Mouse (Mus musculus) testis, postnatal 14 days (tissue): ENCODE results near the gene Osbpl10.

Experiments used
- DNase-seq: peaks from one replicate; pipeline ENCODE4 v3.0.0; 2021; ENCODE audit warnings: low spot score

Gene Osbpl10

GRCm38 (mm10) chr9:114982689-114983360 is 4.5 kb downstream of the Osbpl10 start, which contains the start of gene Rps27rt:
Gene Rps27rt, minus strand, starts transcription at chr9:114982739.
- no peak for DNase-seq

GRCm38 (mm10) chr9:114985741-114986140 is 7.4 kb downstream of the Osbpl10 start:
- peak; percentile 60 for DNase-seq

DNA sequence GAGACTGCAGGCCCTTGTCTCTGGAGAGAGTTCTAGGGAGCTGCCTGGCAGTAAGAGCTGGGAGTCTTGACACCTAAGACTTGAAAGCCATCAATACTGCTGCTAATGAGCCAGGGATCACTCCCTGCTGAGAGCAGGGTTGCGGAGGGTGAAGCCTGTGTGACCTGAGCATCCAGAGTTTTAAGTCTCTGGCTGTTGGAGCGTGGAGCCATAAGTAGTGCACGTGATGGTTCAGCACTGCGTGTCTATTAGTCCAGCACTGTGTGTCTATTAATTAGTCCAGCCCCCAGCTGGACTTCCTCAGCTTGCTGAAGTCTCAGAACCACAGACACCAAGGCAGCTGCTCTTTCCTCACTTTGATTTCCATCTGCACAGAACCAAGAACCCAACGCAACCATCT is 8.0 kb downstream of the Osbpl10 start:
- no peak for DNase-seq

GRCm38 (mm10) chr9:114988029-114988428 is 9.7 kb downstream of the Osbpl10 start:
- DNase-seq, result no peak

DNA sequence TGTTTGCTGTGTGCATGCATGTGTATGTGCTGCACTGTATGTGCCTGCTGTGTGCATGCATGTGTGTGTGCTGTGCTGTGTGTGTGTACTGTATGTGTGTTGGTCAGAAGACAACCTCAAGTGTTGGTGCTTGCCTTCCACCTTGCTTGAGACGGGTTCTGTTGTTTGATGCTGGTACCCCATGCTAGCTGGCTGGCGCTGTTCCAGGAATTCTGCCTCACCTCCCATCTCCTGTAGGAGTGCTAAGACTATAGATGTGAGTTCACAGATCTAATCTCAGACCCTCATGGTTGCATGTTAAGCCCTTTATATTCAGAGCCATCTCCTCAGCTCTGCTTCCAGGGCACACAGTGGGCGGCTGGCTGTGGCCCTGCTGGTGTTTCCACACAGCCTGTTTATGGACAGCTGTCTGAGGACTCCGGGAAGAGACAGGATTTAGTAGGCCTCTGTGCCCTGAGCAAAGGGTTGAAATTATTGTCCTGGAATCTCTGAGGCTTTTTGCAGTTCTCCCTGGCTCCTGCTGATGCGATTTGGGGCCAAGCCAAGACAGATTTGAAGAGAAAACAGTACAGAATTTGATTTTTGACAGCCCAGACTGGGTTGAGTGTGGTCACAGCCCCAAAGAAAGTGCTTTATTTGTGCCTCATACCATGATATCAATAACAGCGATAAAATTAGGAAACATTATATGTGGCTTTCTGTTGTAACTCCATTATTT is 10.4 kb downstream of the Osbpl10 start:
- no peak for DNase-seq

GRCm38 (mm10) chr9:114990421-114990820 is 12.1 kb downstream of the Osbpl10 start:
- DNase-seq, result no peak

DNA sequence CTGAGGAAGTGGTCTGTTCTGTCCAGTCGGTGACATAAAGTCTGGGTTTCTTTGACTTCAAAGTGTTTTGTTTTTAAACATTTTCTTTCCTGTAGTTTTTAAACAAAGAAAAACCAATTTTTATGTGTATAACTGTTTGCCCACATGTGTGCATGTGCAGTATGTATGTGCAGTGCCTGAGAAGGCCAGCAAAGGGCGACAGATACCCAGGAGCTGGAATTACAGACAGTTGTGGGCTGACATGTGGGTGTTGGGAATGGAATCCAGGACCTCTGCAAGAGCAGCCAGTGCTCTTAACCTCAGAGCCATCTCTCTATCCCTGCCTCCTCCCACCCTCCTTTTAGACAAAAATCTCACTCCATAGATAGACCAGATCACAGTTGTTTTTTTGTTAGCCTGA is 14.2 kb downstream of the Osbpl10 start:
- DNase-seq, result no peak

- no peak for DNase-seq
These were observed 16.9 kb downstream of the Osbpl10 start for GRCm38 (mm10) chr9:114995250-114995649.

DNA sequence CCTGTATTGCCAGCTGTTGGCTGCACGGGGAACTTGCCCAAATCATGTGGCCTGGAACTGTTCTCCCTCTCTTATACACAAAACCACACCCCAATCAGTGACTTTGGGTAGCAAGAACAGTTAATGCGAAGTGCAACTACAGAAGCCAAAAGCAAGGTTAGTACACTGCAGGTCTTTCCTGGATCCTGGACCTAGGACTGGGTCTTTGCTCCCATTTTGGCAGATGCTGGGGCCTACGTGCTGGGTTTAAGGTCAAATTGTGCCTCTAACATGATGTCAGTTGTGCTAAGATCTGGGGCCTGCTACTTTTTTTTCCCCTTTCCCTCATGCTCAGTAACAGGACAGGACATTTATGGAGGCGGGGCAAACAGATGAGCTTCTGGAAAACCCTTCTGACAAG is 17.3 kb downstream of the Osbpl10 start:
- no peak for DNase-seq

- no peak for DNase-seq
These were observed 18.1 kb downstream of the Osbpl10 start for GRCm38 (mm10) chr9:114996489-114996888.

DNA sequence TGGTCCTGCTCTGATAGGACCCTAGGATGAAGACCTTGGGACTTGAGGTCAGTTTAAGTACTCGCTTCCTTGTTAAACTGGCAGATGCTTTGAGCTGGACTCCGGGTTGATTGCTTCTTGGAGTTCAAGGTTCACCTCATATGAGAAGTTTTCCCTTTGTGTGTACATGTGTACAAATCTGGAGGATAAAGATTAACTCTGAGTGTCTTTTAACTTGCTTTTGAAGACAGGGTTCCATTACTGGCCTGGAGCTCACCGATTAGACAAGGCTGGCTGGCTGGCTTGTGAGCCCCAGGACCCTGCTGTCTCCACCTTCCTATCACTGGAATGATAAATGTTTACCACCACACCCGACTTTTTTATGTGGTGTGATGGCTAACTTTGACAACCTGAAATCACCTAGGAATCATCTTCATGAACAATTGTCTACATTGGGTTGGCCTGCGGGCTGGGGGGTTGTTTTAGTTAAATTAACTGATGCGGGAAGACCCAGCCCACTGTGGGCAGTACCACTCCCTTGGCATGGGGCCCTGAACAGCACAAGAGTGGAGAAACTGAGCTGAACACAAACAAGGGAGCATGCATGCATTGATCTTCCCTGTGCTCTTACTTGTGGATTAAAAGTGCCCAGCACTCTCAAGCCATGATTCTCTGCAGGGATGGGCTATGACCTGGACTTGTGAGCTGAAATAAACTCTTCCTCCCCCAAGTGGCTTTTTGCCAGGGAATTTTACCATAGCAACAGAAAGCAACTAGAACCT is 20.8 kb downstream of the Osbpl10 start:
- no peak for DNase-seq

GRCm38 (mm10) chr9:114999771-115000146 is 21.4 kb downstream of the Osbpl10 start:
- DNase-seq, result no peak

GRCm38 (mm10) chr9:115005446-115005845 is 27.1 kb downstream of the Osbpl10 start:
- DNase-seq, result no peak

DNA sequence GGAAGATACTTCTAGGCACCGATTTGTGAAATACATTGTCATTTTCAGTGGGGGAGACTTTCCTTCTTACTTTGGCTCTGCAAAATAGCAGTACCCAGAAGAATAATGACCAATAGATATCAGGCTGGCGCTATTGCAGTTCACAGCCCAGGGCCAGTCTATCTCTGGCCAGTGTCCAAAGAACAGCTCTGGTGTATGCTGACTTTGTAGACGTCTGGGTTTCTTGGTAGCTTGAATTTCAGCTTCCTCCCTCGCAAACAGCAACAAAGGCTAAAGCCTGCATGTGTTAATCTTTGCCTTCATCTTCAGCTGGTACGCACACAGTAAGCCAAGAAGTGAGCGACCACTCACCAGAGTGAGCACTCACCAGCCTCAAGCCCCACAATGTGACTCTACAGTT is 29.4 kb downstream of the Osbpl10 start:
- no peak for DNase-seq

DNA sequence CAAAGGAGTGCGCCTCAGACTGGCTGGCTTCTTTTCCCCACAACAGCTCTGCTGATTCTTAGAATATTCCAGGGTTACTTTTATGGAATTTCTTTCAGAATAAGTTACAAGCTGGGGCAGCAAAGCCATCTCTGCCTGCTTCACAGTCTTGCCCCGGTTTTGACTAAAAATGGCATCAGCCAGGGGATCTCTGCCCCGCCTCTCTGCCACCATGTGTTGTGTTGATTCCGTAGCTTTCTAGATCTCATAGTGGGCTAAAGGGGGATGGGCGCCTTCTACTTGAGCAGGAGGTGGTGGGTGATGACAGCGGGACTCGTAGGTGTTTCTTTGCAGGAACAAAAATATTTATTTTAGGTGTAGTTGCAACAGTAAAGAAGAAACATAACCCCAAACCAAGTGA is 29.8 kb downstream of the Osbpl10 start:
- DNase-seq, result no peak

GRCm38 (mm10) chr9:115012367-115012766 is 34.0 kb downstream of the Osbpl10 start:
- no peak for DNase-seq

DNA sequence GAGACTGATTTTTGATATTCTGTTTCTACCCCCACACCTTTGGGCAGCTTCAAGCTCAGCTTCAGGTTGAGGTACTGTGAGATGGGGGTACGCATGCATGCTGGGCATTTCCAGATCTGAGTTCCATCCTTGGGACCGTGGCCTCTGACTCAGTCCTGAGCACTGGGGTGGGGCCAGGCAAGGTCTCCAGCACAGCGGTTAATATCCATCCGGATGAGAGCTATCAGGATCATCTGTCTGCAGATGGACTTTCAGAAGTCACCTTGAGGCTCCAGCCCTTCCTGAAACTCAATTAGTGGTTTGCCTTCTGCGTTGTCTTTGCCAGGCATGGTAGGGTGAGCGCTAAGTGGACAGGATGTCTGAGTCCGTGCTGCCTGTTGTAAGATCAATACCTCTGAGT is 41.8 kb downstream of the Osbpl10 start:
- DNase-seq, result no peak

DNA sequence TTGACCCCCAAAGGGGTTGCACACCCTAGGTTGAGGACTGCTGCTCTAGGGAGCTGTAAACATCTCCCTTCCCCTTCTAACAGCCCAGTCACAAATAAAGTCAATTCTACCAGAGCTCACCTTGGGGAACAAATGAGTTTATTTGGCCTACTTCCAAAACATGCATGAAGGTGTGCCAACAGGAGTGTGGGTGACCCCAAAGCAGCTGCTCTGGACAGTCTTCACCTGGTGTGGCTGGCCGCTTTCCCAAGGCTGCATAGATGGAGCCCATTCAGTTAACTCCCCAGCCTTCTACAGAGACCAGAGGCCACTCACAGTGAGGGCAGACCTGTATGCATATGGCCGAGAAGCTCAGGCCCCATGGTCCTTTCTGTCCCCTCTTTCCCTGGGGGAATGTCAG is 43.0 kb downstream of the Osbpl10 start:
- no peak for DNase-seq

DNA sequence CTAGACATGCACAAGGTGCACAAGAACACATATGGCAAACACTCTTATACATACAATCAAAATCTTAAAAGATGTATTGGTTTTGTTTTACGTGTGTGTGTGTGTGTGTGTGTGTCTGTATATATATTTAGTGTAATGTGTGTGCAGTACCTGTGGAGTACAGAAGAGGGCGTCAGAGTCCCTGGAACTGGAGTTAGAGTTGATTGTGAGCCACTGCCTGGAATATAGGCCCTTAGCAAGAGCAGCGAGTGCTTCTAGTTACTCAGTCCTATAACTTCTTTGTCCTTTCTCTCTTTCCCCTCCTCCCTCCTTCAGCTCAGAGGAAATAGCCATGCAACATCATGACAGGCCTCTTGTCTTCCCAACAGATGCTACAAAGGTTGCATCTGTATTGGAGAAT is 44.8 kb downstream of the Osbpl10 start:
- DNase-seq, result no peak

GRCm38 (mm10) chr9:115023708-115024383 is 45.5 kb downstream of the Osbpl10 start:
- no peak for DNase-seq

- no peak for DNase-seq
These were observed 50.9 kb downstream of the Osbpl10 start for GRCm38 (mm10) chr9:115029307-115029706.

GRCm38 (mm10) chr9:115030581-115030980 is 52.2 kb downstream of the Osbpl10 start:
- DNase-seq, result no peak
